Mouse (Mus musculus): ENCODE results near the gene Ptpn13.

Gene Ptpn13

DNA sequence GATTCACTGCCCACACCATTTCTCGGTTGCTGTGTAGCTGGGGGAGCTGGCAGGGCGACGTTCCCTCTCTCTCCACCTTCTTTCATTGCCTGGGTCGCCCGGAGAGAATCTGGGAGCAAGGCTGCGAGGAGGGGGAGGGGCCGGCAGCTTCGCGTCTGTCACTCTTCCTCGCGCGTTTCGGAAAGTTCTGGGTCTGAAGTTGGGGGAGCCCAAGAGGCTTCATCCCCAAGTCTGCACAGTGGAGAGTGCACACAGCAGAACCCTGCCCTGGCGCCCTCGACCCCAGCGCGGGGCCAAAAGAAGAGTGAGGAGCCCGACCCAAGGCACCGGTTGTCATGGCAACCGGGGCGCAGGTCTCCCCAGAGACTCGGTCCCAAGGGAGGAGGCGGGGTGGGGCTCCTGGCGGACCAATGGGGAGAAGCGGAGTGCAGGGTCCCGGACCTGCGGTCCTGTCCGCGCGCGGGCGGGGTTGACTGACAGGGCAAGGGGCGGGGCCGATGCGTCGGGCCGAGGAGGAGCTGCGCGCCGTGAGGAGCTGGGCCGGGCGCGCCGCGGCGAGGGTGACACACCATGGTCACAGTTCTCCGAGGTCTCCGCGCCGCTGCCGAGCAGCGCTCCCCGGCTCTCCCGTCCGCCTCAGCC lies at the start of gene Ptpn13:
Ptpn13 (plus strand) TSS at position 515 of the 642 bp plus-strand sequence.
- peak; percentile 61 to 81 for DNase-seq

DNA sequence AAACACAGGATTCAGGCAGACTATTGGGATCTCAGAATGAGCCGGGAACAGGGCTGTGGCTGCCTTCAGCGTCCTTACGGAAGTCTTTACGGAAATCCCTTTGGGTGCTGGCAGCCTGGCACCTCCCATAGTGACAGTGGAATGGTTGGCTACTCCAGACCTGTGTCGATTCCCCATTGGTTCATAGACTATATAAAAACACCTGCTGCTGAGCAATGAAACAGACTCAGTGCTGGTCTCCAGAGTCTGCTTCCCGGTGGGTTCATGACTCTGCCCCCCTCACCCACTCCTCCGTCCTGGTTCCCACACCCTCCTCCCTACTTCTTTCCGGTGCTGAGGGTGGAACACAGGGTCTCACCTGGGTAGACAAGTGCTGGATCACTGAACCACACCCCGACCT lies 49.8 kb upstream of the Ptpn13 start:
- no peak for DNase-seq

DNA sequence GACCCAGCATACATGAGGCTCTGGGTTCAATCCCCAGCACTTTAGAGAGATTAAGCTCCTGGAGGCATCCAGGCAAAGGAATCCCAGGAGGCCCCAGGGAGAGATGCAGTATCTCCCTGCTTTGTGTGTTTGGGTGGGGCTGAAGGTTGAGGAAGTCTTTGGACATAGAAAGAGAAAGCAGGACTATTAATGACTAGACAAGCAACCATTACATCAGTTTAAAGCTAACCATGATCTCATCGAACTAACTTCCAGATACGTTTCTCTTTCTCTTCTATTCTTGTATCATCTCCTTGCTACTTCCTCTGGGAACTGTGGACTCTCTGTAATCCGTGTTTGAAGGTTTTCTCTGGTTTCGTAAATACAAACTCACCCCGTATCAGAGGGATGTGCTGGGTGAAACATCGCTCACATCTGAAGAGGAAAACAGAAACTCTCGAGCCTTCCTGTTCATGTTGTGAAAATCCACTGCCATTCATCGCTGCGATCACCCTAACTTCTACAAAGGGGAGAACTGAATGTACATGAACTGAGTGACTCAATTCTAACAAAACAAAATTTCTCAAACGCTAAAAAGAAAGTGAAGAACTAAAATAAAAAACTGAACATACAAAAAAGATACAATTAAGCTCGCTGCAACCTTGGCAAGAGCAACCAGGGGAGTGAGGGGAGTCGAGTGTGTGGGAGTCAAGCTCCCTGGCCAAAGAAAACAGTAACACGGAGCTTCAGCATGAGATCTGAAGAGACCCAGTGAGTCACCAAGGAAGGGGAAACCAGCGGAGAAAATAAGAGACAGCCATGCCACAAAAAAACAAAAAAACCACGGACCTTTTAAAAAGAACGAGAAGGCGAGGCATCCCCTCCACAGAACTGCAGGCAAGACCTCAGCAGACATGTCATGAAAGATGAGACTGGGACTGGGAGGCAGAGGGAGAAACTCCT lies 48.4 kb upstream of the Ptpn13 start:
- no peak for DNase-seq

DNA sequence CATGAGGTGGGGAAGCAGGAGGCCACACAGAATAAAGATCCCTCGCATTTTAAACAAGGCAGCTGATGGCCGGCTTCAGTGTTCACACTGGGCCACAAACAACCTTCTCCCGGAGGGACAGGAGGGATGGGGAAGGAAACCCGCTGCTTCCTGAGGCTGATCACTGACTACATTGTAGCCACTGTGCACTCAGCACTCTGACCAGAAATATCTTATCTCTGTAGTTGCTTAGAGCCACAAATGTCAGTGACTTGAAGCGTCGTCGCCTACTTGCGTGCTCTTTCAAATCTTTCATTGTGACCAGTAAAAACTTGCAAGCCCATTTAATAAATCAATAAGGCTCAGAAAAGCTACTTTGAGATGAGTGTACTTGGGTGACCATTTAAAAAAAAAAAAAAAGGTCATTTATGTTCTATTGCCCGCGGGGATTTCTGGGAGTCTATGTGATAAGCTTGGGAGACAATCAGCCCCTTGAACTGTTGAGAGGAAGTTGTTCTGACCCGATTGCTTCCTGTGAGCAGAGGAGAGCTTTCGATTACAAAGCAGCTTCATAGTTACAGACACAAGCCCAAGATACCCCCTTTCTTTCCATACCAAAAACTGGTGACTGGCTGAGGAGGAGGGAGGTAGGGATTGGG lies 47.4 kb upstream of the Ptpn13 start:
- DNase-seq = no peak

DNA sequence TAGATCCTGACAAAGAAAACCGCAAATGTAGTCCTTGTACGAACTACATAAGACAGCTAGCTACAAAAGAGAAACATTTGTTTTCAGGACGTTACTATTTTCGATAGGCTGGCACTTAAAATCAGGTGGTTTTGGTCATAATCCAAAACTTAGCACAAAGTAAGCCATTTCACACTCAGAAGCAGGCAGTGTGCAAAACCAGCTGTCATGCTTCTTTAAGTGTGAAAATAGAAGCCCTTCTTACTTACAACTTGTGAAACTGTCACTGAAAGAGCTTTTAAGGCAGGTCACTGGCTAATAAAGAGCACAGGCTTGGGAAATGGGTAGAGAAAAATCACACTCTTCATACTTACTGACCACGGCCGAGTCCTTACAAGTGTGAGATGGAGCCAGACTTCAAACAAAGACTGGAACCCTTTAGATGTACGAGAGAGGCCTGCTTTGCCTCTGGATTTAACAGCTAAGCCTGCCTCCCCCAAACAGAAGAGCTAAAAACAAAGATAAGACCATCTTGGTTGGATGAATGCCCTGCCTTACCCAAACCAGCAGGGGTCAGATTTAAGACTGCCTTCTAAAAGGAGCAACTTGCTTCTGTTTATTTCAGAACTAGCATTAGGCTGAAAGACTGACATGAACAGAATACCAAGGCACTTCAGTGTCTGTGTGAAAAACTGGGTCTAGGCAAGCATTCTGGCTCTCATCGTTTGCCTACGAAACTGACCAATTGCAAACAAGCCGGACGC lies 44.0 kb upstream of the Ptpn13 start:
- DNase-seq = no peak

DNA sequence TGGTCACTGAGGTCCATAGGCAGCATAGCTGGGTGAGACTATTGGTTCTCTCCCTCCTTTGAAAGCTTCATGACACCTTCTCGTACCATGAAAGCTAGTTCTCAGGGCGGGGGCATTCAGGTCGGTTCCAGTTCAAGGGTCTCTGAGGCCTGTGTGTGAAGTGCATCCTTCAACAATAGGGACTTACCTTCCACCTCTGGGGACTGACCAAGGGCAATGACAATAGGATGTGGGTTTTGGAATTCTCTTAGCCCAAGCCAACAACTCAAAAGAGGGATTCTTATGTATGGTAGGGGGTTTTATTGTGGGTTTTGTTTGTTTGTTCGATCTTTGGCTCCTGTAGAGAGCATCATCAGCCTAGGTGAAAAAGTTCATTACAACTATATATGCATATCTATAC lies 42.0 kb upstream of the Ptpn13 start:
- no peak for DNase-seq

DNA sequence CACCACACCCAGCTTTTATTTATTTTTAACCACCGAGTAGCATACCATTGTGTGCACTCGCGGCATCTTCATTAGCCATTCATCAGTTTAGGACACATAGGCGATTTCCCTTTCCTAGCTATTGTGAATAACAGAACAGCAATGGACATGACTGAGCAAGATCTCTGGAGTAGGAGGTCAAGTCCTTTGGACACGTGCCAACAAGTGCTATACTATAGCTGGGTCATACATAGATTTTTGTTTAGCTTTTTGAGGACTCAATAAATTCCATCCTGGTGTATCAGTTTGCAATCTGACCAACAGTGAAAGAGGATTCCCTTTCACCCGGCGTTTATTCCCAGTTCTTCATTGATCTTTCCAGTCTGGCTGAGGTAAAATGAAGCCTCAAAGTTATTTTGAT lies 41.0 kb upstream of the Ptpn13 start:
- no peak for DNase-seq

DNA sequence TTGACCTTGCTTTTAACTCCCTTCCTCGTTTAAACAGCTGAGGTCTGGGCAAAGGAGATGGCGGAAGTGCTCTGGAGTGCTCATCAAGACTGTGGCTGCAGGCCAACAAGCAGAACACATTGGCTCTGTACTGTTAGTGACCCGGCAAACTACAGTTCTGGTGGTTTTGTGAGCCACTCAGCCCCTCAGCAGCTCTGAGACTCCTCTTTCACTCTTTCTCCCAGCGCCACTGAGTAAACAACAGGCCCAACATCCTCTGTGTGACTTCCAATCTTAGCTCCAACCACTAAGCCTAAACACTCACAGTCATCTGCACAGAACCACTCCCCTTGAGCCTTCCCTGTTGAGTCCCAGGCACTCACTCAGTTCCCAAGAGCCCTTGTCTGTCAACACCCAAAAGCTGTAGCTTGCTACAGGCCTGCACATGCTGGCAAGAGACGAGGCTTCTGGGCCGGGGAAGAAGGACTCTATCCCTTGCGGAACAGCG lies 37.4 kb upstream of the Ptpn13 start:
- peak in 1 of 2 experiments; percentile 2 for DNase-seq

DNA sequence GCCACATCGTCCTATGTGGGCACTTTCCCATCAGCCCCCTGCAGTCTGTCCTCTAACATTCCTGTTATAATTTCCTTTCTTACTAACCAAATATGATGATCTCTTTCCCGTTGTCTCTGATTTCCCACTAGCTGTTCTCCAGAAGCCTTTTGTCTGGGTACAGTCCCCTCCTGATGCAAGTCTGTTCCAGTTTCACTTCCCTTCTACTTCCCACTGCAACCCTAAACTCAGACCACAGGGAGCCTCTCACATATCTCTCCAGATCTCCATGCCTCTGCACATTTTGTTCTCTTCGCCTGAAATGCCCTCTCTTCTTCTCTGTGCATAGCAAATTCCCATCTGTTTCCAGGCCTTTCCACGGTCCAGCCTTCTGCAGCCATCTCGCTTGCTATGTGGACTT lies 35.6 kb upstream of the Ptpn13 start:
- DNase-seq = no peak

DNA sequence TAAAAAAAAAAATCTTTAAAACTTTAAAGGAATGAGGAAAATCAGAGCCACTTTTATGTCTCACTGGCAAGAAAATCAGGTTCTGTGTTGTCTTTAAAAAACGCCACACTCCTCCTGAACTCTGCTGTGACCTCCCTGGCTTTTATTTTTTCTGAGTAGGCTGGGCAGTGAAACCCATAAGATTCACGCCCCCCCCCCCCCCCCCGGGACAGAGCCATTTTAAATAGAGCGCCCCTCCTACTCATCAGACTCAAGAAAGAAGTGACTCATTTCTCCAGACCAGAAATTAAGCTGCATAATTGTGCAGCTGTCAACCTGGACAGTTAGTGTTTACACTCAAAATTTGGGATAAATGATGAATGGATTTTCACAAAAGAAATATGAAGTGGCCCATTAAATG lies 31.8 kb upstream of the Ptpn13 start:
- DNase-seq = no peak

DNA sequence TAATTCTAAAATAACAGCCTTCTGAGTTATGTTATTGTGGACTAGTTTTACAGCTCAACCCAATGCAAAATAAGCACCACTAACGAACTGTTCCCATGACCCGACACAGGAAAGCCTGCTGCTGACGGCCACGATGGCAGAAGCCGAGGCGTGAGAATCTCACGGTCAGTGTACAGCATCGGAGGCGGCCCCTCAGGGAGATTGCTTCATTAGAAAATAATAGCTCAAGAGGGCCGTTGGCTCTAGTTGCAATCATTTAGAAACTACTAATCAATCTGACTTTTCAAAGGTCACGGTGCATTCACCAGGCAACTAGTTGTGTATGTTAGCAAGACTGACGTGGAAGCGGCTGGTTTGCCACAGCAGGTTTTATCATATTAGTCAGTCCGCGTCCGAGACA lies 31.2 kb upstream of the Ptpn13 start:
- no peak for DNase-seq

DNA sequence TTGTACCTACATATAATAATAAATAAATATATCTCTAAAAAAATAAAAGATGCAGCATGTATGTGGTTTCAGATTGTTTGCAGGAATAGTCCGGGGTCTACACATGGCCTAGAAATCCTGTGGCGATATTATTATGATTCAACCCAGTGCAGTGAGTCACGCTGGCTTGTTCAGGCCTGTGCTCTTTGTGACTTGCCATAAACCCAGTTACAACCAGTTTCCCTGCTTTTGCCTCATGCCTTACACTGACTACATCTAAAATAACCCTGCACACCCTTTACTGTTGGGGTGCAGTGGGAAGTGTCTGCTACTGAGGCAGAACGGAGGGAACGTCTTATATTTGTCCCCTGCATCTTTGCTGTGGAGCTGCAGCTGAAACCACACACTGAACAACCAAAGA lies 29.3 kb upstream of the Ptpn13 start:
- no peak for DNase-seq

DNA sequence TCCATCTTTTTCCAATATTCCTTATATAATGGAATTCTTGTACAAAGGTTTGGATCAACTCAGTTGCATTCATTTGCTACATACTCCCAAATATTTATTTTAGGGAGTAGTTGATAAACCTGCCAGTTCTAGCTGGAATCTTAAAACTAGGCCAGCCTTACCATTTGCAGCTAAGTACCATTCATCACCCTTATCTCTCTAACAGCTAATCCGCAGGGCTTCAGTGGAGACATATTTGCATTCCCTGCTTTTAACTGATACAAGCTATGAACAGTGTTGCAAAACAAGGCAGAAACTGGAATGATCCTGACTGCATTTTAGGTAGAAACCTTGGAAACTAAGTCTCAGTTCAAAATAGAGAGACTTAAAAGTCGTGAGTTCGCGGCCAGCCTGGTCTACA lies 27.6 kb upstream of the Ptpn13 start:
- no peak for DNase-seq

DNA sequence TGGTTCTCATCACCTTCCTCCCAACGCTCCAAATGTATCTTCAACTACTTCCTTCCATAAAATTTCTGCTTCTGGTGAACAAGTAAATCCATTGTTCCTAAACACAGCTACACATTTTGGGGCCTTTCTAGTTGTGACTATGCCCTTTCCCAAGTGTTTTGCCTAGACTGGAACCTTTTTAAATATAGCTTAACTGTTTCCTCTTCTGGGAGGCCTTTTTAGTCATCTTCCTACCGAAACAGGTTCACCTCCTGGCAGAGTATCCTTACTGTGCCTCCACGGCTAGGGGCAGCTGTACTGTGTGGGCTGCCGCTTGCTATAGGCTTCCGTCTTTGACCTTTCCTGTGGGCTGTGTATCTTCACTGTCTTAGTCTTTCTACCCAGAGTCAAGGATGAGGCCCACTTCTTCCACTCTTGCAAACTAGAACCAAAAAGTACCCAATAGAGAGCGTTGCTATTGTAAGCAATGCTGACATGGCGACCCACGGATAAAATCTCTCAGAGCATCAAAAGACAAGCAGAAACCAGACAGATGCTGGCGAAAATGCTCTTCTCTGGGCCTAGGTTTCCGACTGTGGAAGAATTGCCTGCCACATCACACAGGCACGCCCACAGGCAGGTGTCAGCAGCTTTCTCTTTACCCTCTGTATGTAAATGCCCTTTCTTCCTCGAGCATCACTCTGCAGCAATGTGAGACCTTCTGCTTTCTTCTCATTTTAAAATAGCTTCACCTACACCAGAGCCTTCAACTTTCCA lies 20.6 kb upstream of the Ptpn13 start:
- no peak for DNase-seq

DNA sequence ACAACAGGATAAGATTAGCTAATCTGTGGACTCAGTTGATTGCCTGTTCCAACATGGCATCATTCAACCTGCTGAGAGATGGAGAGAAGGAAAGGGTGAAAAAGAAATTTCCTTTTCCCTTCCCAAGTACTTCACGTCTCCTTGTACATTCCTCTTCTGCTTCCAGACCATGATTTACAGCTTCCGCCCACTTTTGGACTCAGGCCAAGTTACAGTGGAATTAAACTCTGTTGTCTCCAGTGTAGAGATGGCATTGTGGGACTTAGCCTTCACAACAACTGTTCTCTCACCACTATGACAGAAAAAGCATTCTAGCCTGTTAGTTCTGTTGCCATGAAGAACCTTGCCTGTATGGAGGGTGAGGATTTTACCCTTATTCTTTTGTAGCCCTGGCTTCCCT lies 19.1 kb upstream of the Ptpn13 start:
- no peak for DNase-seq

DNA sequence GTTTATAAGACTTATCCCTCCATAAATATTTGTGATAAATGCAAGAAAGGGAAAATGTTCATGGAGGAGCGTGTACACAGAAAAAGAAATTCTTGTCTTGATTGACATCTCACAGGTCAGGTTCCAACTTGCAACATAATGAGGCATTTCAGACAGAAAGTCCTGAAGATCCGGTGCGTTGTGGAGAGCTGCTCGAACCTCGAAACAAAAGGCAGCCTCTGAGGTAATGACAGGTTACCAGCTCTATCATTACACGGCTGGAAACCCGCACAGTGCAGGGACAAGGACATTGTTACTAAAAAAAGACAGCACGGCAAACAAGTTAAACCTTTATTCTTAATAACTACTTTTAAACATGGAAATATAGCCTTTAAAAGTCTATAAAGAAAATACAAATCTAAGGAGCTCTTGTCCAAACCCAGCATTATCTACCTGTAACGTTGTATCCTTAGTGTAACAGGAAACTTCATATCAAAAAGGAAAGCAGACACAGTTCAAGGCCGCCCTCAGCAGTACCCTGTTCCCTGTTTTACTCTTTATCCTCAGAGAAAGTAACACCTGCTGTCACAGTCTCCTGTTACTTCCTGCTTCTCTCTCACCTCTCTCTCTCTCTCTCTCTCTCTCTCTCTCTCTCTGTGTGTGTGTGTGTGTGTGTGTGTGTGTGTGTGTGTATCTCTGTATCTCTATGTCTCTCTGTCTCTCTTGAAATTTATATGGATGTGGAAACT lies 12.8 kb upstream of the Ptpn13 start:
- DNase-seq = no peak

DNA sequence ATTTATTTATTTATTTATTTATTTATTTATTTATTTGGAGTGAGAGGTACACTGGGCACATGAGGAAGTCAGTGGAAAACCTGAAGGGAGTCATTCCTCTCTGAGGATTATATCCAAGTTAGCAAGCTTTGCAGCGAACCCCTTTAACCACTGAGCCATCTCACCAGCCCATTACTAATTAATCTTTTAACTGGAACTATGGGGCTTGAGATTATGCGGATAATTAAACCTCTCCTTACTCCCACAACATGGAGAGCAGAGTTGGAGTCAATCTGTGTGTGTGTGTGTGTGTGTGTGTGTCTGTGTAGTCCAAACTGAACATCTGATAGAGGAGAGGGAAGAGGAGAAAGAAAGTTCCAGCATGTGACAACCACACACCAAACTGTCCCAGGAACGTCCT lies 10.4 kb upstream of the Ptpn13 start:
- DNase-seq = no peak

DNA sequence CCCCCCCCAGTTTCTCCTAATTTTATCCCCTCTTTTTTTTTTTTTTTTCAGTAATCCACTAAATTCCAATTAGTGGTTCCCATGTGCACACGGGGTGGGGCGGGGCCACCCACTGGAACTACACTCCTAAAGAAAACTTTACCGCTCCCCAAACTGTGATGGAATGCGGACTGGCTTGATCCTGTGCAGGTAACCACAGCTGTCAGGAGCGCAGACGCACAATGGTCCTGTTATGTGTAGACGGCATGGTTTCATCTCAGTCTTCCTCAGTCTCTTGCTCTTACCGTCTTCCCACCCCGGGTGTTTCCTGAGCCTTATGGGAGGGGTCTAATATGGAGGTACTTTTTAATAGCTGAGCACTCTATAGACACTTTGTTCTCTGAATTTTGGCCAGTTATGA lies 7.0 kb upstream of the Ptpn13 start:
- no peak for DNase-seq

DNA sequence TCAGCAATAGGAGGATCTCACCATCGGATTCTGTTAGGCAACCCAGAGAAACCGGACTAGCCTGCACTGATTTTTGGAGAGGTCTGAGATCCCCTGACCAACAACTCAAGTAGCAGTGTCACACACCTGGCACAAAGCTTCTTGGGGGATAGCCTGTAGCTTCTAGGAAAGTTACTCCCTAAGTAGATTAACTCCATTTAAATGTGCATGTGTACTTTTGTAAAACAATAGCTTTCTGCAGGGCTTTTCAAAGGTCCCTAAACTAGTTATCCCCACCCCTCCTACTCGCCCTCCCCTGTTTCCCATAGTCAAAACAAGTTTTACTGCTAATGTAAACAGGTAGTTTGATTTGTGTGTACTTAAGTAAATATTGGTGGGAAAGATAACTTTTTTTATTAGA lies 6.1 kb upstream of the Ptpn13 start:
- DNase-seq = no peak

DNA sequence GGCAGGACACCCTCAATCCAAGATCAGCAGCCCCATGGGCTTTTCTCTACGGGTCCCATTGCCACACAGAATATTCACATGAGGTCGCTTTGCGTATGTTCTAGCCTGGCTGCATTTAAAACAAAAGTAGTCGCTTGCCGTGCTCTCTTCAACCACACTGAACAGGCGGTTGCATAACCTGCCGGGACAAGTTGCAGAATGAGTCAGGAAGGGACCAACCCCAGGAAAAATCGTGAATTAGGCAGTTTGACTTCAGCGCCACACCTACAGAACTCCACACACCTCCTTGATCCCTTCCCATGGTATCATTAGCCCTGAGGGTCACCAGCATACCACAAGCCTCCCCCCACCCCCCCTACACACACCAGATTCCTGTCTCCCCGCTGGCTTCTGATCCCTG lies 4.4 kb upstream of the Ptpn13 start:
- DNase-seq = no peak

DNA sequence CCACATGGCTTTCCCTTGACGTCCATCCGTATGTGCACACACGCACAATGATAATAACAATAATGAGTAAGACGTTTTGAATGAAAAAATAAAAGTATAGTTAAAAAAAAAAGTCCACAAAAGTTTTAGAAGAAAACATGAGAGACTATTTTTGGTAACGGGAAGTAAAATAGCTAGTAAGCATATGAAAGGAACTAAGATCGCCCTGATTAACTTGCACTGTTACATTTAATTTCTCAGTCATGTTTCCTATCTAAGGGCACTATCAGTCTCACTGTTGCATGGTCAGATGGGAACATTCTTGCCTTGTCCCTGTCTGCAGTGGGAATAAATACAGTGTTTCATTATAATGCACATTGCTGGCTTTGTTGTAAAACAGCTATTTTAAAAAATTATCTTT lies 2.4 kb upstream of the Ptpn13 start:
- no peak for DNase-seq
